Mouse (Mus musculus) cerebellum, adult 8-10 months (tissue): ENCODE results near the gene Tbc1d22a.

Experiments
- DNase-seq: peaks from one replicate; pipeline ENCODE4 v3.0.0; 2022

Tbc1d22a gene

GRCm38 (mm10) chr15:86419620-86420019 is 205.4 kb downstream of the Tbc1d22a start:
- DNase-seq = no peak

DNA sequence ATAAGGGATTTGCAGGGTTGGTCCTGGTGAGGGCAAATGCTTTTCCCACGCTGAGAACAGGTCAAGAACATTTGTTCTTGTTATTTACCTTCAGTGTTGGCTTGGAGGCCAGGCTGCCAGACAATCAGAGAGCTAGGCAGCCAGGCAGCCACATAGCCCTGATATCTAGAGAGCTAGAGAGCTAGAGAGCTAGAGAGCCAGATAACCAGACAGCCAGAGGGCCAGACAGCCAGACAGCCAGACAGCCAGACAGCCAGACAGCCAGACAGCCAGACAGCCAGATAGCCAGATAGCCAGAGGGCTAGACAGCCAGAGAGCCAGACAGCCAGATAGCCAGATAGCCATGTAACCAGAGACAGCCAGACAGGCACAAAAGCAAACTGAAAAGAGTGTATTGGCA is 208.6 kb downstream of the Tbc1d22a start:
- no peak for DNase-seq

DNA sequence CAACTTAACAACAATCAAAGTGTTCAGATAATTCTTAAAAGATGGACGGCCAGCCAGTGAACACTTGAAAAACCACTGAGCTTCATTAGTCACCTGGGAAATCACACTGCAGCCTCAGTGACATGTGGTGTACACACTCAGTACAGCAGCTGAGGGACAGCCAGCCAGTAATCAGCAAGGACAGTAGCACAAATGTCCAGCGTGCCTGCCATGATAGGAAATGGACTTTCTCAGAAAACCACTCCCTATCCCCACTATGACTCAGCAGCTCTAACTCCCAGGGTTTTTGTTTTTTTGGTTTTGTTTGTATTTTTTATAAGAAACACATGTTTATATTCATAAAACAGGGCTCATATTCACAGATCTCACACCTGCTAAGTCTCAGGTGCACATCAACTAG is 209.6 kb downstream of the Tbc1d22a start:
- DNase-seq = no peak

DNA sequence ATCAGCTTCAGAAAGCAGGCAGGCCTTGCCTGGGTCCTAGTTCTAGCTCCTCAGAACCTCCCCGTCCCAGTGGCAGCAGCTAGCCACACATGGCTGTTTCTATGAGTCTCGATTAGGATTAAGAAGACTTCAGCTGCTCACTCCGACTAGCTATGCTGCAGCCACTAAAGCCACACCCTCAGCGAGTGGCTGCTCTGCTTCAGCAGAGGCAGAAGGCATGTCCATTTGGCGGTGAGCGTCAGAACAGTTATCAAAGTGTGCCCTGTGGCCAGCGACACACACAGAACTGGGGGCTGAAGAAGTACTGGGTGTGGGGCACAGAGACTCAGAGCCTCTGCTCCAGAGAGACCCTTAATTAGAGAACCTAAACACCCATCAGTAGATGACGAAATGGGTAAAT is 210.7 kb downstream of the Tbc1d22a start:
- no peak for DNase-seq

DNA sequence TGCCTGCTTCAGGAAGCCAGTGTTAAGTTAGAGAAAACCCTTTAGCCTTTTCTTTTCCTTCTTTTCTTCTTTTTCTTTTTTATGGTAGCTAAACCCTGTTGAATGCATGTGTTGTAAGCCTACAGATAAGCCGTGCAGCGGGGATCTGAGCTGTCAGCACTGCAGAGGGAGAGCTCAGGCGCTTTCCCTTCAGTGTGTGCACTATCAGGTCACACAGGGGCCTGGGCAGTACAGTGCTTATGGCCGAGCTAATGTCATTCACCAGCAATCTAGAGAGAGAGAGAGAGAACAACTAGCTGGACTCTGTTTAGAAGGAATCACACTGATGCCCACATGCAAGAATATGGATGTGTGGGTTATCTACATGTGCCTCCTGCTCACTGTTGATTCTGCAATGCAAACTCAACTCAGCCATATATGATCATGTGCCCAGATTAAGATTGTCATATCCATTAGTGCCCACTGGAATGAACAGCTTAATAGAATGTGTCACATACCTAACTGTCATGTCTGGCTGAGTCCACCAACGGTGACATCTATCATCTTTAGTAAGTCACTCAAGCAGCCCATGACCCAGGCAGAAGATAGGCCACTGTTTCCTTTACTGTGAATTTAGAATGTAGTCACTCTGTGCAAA is 212.2 kb downstream of the Tbc1d22a start:
- DNase-seq = no peak

- no peak for DNase-seq
Observed at GRCm38 (mm10) chr15:86427439-86427838, 213.2 kb downstream of the Tbc1d22a start.

- DNase-seq = peak; percentile 23
Observed at GRCm38 (mm10) chr15:86428496-86428895, 214.2 kb downstream of the Tbc1d22a start.

DNA sequence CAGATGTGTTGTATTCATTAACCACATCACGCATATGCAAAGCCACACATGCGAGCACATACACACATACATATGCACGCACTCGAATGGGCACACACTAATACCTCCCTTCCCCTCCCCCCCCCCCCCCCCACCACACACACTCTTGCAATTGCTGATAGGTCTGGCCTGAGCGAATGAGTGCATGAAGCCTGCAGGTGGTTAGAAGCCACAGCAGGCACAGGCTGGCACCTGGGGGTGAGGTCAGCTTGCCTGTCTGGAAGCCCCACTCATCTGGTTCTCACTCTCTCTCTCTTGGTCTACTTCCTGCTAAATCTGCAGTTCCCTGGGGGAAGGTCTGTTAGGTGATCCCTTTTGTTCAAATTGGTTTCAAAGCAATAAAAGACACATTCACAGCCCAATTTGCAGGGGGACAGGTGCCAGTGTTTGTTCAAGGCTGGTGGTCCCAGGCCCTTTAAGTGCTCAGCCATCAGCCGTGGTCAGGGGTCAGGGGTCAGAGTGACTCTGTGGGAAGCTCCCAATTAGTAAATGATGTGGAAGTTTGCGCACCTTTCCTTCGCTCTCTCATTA is 215.6 kb downstream of the Tbc1d22a start:
- no peak for DNase-seq

- no peak for DNase-seq
Observed at GRCm38 (mm10) chr15:86431539-86432080, 217.4 kb downstream of the Tbc1d22a start.

DNA sequence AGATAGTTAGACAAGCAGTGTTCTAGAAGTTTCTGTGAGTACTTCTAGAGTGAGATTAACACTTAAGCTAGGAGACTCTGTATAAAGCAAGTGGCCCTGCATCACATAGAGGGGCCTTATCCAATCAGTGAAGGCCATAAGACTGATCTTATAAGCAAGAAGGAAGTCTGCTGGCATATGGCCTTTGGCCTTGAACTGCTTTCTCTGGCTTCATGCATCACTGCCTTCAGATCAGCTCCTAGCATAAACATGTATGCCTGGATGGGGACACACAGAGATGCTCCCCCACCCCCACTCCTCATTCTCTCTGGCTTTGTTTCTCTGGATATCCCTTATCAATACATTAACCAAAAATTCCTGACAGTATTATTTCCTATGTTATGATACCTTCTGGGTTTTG is 218.5 kb downstream of the Tbc1d22a start:
- DNase-seq = no peak

DNA sequence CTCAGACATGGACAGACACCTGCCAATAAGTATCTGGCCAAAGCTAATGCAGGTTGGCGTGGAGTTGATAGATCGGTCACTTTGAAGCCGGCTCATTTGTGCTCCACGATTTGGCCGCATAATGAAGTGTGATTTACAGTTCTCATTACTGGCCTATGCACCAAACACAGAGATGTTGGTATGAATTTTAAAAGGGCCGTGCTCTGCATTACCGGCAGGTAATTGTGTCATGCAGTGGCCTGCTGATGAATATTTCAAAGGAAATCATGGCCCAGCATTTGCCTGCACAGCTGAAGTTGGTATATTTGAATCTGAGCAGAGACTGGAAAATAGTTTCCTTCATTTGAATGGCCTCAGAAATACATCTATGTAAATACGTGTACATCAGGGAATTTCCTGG is 219.1 kb downstream of the Tbc1d22a start:
- no peak for DNase-seq

DNA sequence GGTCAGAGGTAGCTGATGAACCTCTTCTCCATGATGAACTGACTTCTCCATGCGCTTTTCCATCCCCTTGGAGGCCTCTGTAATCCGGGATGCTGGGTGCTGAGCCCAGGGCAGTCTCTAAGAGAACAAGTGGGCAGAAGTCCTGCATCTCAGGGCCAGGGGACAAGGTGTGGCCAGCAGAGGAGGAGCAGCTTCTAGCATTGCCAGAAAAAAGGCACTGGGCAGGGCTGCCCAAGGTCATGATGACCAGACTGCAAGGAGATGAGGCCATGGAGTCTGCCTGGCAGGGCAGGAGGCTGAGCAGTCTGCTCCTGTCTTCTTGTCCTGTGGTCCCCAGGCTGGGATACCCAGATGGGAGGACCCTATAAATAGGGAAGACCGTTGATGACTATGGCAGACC is 220.0 kb downstream of the Tbc1d22a start:
- no peak for DNase-seq

- DNase-seq = no peak
Observed at GRCm38 (mm10) chr15:86437346-86437745, 223.1 kb downstream of the Tbc1d22a start.

GRCm38 (mm10) chr15:86439015-86439796 is 224.9 kb downstream of the Tbc1d22a start:
- no peak for DNase-seq

DNA sequence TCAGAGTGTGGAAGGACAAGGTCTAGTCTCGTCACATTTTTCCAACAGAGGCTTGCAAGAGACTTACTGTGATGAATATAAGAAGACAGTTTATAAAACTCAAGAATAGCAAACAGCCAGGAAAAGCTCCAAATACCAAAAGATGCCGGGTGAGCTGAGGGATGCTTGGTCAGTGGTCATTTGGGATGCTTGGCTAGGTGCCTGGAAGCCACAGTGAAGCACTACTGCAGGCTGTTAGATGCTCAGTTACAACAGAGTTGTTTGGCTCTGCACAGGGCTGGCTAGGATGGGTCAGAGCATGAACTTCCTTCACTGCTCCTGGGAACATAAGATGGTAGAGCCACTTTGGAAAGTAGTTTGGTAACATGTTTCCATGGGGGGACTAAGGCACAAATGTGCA is 230.0 kb downstream of the Tbc1d22a start:
- no peak for DNase-seq

GRCm38 (mm10) chr15:86446064-86446463 is 231.8 kb downstream of the Tbc1d22a start:
- DNase-seq = no peak

GRCm38 (mm10) chr15:86447251-86447650 is 233.0 kb downstream of the Tbc1d22a start:
- no peak for DNase-seq

GRCm38 (mm10) chr15:86449236-86449635 is 235.0 kb downstream of the Tbc1d22a start:
- DNase-seq = peak; percentile 35

DNA sequence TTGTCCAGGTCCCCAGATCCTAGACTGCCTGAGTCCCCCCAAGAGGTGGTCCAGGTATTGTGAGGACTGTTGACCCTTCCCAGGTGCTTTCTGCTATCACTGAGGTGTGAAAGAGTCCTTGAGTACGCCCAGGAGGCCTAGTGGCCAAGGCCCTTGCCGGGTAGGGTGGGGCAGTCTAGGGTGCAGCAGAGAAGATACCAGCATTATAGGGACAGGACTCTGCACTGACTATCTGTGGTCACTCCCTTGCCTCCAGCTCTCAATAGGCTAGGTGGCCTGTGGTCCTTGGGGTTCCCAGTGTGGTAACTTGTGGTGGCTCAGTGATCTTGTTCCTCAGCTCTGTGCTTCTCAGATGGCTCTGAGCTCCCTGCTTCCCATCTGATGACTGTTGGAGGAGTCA is 235.5 kb downstream of the Tbc1d22a start:
- no peak for DNase-seq

DNA sequence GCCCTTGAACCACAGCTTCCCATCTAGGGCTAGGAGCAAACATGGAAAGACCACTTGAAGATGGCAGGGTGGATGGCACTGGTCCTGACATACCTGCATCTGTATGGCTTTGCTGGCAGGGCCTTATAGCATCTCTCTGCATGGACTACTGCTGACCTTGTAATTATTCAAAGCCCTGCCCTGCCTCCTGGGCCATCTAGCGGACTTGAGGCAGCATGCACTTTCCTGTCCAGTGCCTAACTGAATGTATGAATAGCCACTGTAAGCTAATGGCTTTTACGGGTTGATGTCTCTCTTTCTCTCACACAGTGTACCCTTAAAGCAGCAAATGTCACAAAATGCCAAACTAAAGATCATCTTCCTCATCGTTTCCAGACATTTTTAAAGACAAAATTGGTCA is 245.2 kb downstream of the Tbc1d22a start:
- no peak for DNase-seq

DNA sequence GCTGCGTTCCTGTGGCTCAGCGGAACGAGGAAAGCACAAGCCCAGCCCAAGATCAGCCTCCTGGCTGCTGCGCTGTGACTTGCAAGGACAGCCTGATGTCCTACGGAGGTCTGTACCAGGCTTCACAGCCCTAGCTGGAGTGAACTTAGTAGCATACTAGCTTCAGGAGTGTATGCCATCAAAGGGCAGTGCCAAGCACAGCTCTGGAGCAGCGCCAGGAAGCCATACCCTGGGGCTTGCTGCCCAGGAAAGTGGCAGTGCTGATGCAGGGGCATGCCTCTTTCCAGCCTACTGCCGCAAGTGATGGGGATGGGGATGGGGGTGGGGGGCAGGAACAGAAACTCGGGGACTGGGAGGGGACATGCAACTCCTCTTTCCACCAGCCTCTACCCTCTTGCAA is 248.4 kb downstream of the Tbc1d22a start:
- no peak for DNase-seq

- no peak for DNase-seq
Observed at GRCm38 (mm10) chr15:86468082-86468481, 253.8 kb downstream of the Tbc1d22a start.

GRCm38 (mm10) chr15:86471136-86471535 is 256.9 kb downstream of the Tbc1d22a start:
- no peak for DNase-seq

GRCm38 (mm10) chr15:86473473-86473872 is 259.2 kb downstream of the Tbc1d22a start:
- DNase-seq = no peak
